Mouse (Mus musculus) heart, embryonic 10.5 days (tissue): Measurements from ENCODE around the gene Ufd1. TPM values are rescaled to one million over a fixed set of nuclear protein-coding genes. Genes with fewer than 3 reads are reported as not detected.

ENCODE experiments used
- DNase-seq: peaks from one replicate; pipeline ENCODE4 v3.0.0-alpha.2; 2017; ENCODE audit warnings: low spot score
- H3K27ac ChIP-seq: fragments of 300-500 bp; sonication (generic); 2 replicates; pipeline ENCODE4 v1.5.1; 2016; ENCODE audit warnings: mild to moderate bottlenecking
- H3K27me3 ChIP-seq: fragments of 300-500 bp; sonication (generic); 2 replicates; pipeline ENCODE4 v1.6.1; 2016; ENCODE audit warnings: mild to moderate bottlenecking; ENCODE audit not compliant: poor library complexity, insufficient read depth, severe bottlenecking
- H3K36me3 ChIP-seq: fragments of 300-500 bp; sonication (generic); 2 replicates; pipeline ENCODE4 v1.6.1; 2016; ENCODE audit warnings: mild to moderate bottlenecking, moderate library complexity
- H3K4me1 ChIP-seq: fragments of 300-500 bp; sonication (generic); 2 replicates; pipeline ENCODE4 v1.6.1; 2016; ENCODE audit warnings: mild to moderate bottlenecking
- H3K4me3 ChIP-seq: fragments of 300-500 bp; sonication (generic); 2 replicates; pipeline ENCODE4 v1.5.1; 2016; ENCODE audit warnings: mild to moderate bottlenecking, moderate library complexity
- H3K9me3 ChIP-seq: fragments of 300-500 bp; sonication (generic); 2 replicates; pipeline ENCODE4 v1.6.1; 2016; ENCODE audit warnings: mild to moderate bottlenecking, moderate library complexity
- WGBS: fragments of 180-500 bp; shearing (Covaris S2); methylation state at CpG from one replicate; pipeline ENCODE4 v1.1.7; 2016; 5-methylcytosine and 5-hydroxymethylcytosine counted together
- polyA plus RNA-seq: library from polyadenylated mRNA; unstranded; fragments of >200 nt; fragmentation: Nextera tagmentation; extraction: Ambion mirVana; gene quantifications from 2 replicates; pipeline ENCODE4 v1.2.1, GENCODE M21; 2016

Ufd1 gene
- polyA plus RNA-seq, result 77.4 and 85.2 TPM in 2 replicates

DNA sequence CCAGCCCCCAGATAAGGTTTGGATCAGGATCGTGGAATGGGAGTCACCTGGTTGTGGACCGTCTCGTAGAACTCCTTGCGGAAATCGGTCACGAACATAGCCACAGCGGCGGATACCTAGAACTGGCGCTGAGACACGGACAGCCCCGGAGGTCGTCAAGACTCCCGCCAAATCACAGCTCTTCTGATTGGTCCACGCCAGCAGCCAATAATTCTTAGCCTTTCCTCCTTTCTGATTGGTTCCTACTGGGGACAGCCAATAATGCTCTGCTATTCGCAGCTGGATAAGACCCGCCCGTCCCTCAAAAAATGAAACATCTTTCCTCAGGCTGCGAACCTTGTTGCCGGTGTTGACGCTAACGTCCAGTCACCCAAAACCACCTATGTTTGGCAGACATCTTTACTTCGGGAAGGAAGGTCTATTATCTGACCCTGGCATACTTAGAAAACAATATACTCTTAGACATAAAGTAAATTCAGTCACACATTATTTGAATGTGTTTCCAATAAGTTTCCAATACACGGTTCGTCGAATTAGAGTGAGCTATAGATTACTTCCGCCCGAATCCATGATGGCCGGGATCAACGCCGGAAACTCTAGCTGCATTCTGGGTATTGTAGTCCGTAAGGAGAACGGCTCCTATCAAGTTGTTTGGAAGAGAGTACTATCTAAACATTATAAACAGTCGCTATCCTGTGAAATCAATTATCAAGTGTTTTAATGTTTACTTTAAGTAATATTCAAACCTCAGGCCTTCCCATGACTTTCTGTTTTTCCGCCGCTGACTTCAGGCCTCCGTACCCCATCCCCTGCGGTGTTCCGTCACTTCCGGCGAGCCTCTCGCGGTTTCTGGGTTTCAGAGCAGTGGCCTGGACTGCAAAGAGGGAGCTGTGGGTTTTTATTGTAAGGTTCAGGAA, at the start of gene Ufd1, which contains the start of gene Cdc45:
Gene Ufd1, plus strand, starts transcription at position 312 of the 917 bp plus-strand sequence.
Gene Cdc45, minus strand, starts transcription at position 520 of the 917 bp plus-strand sequence.
- peaks cover 14% of the 10 kb centered on the region for H3K4me1 ChIP-seq
- peak; percentile 96 for DNase-seq
- H3K36me3 ChIP-seq, result peaks cover 56% of the 10 kb centered on the region
- under 1% methylated on average over 42 of the region's 42 CpGs for WGBS
- peak within 1 kb of the TSS; percentile 89 for H3K27ac ChIP-seq
- H3K4me3 ChIP-seq, result peak within 1 kb of the TSS; percentile 85
- H3K9me3 ChIP-seq, result no peaks in the 10 kb centered on the region
- no peaks in the 10 kb centered on the region for H3K27me3 ChIP-seq

DNA sequence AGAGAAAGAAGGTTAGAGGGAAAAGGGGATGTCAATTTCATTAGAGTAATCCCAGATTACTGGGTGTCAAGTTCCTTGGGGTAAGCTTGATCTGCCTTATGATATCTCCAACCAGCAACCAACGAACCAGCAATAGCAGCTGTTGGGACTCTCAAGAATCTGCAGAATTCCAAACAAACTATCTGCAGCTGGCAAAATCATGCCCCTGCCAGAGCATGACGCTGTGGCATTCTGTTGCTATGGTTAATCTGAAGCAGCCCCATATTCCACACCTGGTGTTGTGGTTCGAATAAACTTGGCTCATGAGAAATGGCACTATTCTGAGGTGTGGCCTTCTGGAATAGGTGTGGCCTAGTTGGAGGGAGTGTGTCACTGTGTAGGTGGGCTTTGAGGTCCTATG, 48.6 kb upstream of the Ufd1 start:
- no peaks in the 10 kb centered on the region for H3K36me3 ChIP-seq

DNA sequence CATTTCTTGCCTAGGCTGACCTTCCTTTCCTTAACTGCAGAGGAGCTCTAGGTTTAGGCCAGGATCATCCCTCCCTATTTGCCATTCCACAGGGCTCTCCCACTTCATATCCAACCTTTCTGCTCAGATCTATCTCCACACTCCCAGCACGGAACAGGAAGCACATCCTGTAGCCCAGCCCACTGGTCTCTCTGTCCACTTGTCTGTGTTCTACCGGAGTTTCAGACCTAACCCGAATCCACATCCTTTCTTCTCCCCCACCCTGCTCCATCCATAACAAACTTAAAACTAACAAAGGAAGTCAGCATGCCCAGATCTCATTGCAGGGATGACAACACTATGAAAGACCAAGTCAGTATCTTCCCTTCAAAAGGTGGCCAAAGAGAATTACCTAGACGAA, 45.2 kb upstream of the Ufd1 start:
- H3K27ac ChIP-seq, result no peak overlapping the region
- WGBS, result 56% methylated on average over 4 of the region's 4 CpGs
- H3K27me3 ChIP-seq, result no peaks in the 10 kb centered on the region
- H3K4me1 ChIP-seq, result no peaks in the 10 kb centered on the region
- H3K9me3 ChIP-seq, result no peaks in the 10 kb centered on the region
- H3K4me3 ChIP-seq, result no peak overlapping the region
- no peaks in the 10 kb centered on the region for H3K36me3 ChIP-seq
- DNase-seq, result no peak

More for the DNA sequence above, 48.6 kb upstream of the Ufd1 start:
- Histone ChIP-seq H3K9me3 (no peaks in the 10 kb centered on the region), H3K27me3 (no peaks in the 10 kb centered on the region), H3K4me3 (no peak overlapping the region), H3K4me1 (no peaks in the 10 kb centered on the region), H3K27ac (no peak overlapping the region)
- WGBS, result 71% methylated on average over 3 of the region's 3 CpGs
- DNase-seq, result no peak

DNA sequence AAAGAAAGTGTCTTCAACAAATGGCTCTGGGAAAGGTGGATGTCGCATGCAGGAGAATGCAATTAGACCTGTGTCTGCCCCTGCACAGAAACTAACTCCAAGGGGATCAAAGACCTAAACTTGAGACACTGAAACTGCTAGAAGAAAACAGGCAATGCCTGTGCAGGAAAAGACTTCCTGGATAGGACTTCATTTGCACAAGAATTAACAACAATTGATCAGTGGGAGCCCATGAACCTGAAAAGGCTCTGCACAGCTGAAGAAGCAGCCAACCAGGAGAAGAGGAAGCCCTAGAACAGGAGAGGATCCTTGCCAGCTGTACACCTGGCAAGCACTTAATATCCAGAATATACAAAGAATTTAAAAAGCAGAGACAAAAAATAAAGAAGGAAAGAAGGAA, 42.1 kb upstream of the Ufd1 start:
- Histone ChIP-seq H3K27me3 (peaks cover 3% of the 10 kb centered on the region; the same call in 1 of the 2 replicates), H3K36me3 (no peaks in the 10 kb centered on the region), H3K27ac (no peak overlapping the region), H3K4me3 (no peak overlapping the region), H3K4me1 (peaks cover 11% of the 10 kb centered on the region), H3K9me3 (no peaks in the 10 kb centered on the region)
- DNase-seq, result no peak
- WGBS, result 70% methylated on average over 1 of the region's 1 CpGs

DNA sequence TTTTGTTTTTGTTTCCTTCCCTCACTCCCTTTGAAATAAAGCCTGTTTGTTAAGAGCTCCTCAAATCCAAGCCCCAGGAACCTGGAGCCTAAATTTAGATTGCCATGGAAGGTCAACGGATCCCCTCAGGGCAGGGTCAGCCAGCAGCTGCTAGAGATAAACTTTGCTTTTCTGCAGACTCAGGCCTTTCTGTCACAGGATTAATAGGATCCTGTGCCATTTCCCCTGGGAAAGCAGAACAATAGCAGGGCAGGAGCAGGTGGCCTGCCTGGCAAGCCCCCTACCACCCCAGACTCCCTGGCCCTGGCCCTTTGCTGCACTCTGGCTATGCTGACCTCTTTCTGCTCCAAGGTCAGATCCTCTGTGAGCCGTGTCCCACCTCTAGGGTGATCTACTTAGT, 37.6 kb upstream of the Ufd1 start:
- no peak overlapping the region for H3K27ac ChIP-seq
- H3K4me1 ChIP-seq, result peaks cover 31% of the 10 kb centered on the region
- no peak overlapping the region for H3K4me3 ChIP-seq
- no peaks in the 10 kb centered on the region; the same call in 1 of the 2 replicates for H3K9me3 ChIP-seq
- peaks cover 47% of the 10 kb centered on the region for H3K27me3 ChIP-seq
- DNase-seq, result no peak
- 13% methylated on average over 2 of the region's 2 CpGs for WGBS
- no peaks in the 10 kb centered on the region for H3K36me3 ChIP-seq

DNA sequence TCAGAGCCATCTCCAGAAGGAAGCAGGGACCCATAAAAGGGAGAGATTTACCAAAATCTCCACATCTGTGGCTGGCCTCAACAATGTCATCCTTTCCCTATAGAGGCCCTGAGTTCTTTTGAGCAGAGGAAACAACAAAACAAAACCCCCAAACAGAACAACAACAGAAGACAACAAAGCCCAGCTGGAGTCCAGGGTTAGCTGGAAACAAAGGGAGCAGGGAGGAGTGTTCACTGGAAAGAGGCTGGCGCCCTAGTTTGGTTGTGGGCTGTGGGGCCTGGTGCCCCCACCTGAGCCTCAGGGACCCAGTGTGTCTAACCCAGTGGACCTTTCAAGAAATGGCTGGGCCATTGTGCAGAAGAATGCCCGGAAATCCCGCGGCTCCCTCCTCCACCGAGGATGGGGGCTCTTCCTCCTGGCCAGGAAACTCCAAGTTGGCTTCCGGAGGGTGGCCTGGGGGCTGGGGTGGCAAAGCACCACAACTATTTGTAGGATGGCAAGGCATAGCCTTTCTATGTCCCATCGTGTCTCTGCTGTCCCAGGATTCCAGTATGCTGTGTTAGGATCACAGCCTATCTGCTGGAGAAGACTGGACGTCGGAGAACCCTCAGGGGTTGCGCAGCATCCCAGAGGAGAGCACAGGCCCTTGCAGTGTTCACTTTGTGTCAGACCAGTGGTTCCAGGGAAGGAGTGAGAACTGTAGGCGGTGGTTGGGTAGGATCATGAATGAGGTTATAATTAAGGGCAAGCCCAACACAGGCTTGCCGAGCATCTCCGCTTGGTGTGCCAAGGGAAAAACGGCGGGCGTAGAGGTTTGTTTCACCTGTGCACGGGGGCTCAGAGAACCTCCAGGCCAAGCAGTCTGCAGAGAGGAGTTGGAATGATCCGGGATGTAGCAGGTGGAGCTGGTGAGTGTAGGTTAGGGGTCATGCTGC, 35.7 kb upstream of the Ufd1 start:
- peaks cover 60% of the 10 kb centered on the region for H3K27me3 ChIP-seq
- no peaks in the 10 kb centered on the region; the same call in 1 of the 2 replicates for H3K9me3 ChIP-seq
- WGBS, result 31% methylated on average over 18 of the region's 18 CpGs
- H3K36me3 ChIP-seq, result peaks cover 10% of the 10 kb centered on the region
- H3K4me3 ChIP-seq, result peak overlapping the region; percentile 60
- no peak for DNase-seq
- peak overlapping the region; percentile 36; the same call in 1 of the 2 replicates for H3K27ac ChIP-seq
- H3K4me1 ChIP-seq, result peaks cover 31% of the 10 kb centered on the region

DNA sequence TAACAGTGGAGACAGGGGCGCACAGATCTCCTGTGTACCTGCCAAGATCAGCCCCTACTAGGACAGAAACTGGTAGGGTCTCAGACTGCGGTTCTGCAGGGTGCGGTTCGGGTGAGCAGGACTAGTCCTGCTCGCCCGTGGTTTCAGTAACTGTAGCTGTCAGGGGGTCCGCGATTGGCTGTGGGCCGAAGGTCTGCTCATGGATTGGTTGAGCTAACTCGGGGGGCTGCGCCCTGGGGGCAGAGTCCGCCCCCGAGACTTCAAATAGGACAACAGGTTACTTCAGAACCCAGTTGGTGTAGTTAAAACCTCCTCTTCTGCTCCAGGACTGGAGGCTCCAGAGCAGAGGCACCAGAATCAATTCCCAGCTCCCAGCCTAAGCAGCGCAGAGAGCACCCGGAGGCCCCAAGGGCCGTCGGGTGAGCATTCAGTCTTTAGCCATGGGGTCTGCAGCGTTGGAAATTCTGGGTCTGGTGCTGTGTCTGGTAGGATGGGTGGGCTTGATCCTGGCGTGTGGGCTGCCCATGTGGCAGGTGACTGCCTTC, 35.0 kb upstream of the Ufd1 start, which contains the start of gene Cldn5:
Gene Cldn5, plus strand, starts transcription at position 292 of the 545 bp plus-strand sequence.
- Histone ChIP-seq H3K9me3 (no peaks in the 10 kb centered on the region; the same call in 1 of the 2 replicates), H3K27me3 (peaks cover 60% of the 10 kb centered on the region), H3K27ac (peak within 1 kb of the TSS; percentile 37; the same call in 1 of the 2 replicates), H3K4me3 (peak within 1 kb of the TSS; percentile 60), H3K4me1 (peaks cover 31% of the 10 kb centered on the region), H3K36me3 (peaks cover 18% of the 10 kb centered on the region)
- DNase-seq, result no peak
- 5% methylated on average over 19 of the region's 19 CpGs for WGBS

DNA sequence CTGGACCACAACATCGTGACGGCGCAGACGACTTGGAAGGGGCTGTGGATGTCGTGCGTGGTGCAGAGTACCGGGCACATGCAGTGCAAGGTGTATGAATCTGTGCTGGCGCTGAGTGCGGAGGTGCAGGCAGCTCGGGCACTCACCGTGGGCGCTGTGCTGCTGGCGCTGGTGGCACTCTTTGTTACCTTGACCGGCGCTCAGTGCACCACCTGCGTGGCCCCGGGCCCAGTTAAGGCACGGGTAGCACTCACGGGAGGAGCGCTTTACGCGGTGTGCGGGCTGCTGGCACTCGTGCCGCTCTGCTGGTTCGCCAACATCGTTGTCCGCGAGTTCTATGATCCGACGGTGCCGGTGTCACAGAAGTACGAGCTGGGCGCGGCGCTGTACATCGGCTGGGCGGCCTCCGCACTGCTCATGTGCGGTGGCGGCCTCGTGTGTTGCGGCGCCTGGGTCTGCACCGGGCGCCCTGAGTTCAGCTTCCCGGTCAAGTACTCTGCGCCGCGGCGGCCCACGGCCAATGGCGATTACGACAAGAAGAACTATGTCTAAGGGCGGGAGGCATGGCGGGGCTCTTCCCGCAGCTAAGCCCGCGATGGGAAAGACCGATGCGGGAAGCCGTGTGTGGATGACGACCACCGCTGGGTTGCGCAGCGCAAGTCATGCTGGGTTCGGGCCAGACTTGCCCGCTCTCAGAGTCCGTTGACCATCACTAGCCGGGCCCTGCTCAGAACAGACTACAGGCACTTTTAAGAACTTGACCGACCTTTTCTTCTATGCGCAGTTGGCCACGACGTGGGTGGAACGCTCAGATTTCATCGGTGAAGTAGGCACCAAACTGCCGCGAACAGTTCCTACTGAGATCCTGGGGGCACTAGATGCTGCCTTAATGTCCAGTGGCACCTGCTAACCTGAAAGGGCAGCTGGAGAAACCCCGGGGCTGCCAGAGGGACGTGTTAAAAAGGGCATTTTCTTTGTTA, 34.2 kb upstream of the Ufd1 start:
- DNase-seq, result no peak
- peaks cover 60% of the 10 kb centered on the region for H3K27me3 ChIP-seq
- 3% methylated on average over 80 of the region's 80 CpGs for WGBS
- H3K27ac ChIP-seq, result peak overlapping the region; percentile 37; the same call in 1 of the 2 replicates
- peak overlapping the region; percentile 60 for H3K4me3 ChIP-seq
- H3K9me3 ChIP-seq, result no peaks in the 10 kb centered on the region; the same call in 1 of the 2 replicates
- peaks cover 31% of the 10 kb centered on the region for H3K4me1 ChIP-seq
- peaks cover 25% of the 10 kb centered on the region for H3K36me3 ChIP-seq

DNA sequence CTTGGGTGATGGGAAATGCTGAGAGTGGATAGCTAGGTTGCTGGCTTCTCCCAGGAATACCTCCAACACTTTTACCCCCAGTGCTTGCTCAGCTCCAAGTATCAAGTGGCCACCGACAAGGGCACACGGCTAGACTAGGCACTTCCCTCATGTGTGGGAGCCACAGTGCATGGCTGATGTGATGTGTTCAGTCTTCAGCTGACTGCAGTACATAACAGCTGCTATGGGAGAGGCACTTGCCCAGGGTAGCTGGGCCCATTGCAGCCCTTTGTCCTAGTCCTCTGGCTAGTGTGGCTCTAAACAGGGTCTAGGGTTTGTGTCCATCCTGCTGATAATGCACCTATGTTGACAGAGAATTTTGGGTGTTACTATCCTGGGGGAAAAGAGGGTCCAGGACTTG, 33.1 kb upstream of the Ufd1 start:
- 68% methylated on average over 2 of the region's 2 CpGs for WGBS
- H3K36me3 ChIP-seq, result peaks cover 33% of the 10 kb centered on the region
- peaks cover 60% of the 10 kb centered on the region for H3K27me3 ChIP-seq
- DNase-seq, result no peak
- peaks cover 29% of the 10 kb centered on the region for H3K4me1 ChIP-seq
- no peak overlapping the region; the same call in 1 of the 2 replicates for H3K4me3 ChIP-seq
- no peaks in the 10 kb centered on the region; the same call in 1 of the 2 replicates for H3K9me3 ChIP-seq
- H3K27ac ChIP-seq, result no peak overlapping the region

DNA sequence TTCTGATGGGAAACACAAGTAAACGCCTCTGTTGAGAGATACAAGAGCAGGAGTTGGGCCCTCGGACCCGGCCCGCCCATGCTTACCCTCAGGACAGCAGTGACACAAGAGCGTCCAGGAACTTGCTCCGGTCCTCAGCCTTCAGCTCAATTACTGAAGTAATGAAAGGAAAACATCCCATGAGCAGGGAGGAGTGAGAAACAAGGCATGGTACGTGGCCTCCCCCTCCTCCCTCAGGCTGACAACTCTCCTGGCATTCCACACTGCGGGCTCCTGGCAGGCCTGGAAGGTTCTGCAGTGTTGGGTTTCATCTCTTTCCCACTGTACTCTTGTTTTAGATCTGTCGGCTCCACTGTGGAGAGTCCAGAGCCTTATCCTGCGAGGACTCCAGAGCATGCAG, 29.8 kb upstream of the Ufd1 start:
- 86% methylated on average over 10 of the region's 10 CpGs for WGBS
- no peak for DNase-seq

DNA sequence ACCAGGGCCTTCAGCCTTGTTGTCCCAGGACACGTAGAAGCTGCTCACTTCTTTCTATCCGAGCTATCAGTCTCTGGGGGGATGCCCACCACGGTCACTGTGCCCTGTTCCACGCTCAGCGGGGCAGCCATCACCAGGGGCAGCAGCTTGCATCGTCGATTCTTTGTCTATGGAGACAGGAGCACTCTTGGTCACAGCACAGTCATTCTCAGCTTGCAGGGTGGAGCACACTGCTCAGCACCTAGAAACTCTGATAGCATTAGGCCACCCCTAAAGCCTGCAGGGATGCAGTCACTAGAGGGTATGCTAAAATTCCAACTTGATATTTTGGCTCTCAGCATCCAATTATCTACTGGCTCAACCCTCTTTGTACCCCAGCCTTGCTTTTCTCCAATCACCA, 26.6 kb upstream of the Ufd1 start:
- Histone ChIP-seq H3K9me3 (no peaks in the 10 kb centered on the region), H3K4me1 (no peaks in the 10 kb centered on the region), H3K4me3 (no peak overlapping the region), H3K36me3 (peaks cover 85% of the 10 kb centered on the region), H3K27me3 (peaks cover 2% of the 10 kb centered on the region; the same call in 1 of the 2 replicates), H3K27ac (no peak overlapping the region)
- no peak for DNase-seq
- 87% methylated on average over 7 of the region's 7 CpGs for WGBS

More for the DNA sequence above, 29.8 kb upstream of the Ufd1 start:
- Histone ChIP-seq H3K4me1 (peaks cover 14% of the 10 kb centered on the region), H3K27ac (no peak overlapping the region), H3K27me3 (peaks cover 34% of the 10 kb centered on the region), H3K36me3 (peaks cover 62% of the 10 kb centered on the region), H3K4me3 (no peak overlapping the region), H3K9me3 (no peaks in the 10 kb centered on the region; the same call in 1 of the 2 replicates)
